30 mouse cellular contexts compared by ENCODE assay signal in genomic region chr1:94904982-94905507, GRCm38 (mm10).
"Had no signal": no experiment of that assay in that cellular context is flagged by ENCODE, and none has a peak within 500 bp of the region (broad histone marks: within the 10 kb centered on the region; RNA-seq: fewer than 3 reads in every experiment).

No protein-coding gene starts in this region.

- ATAC-seq: liver, embryonic 12.5 days; liver, postnatal 0 days; lung, postnatal 0 days; midbrain, embryonic 13.5 days; midbrain, embryonic 15.5 days; midbrain, embryonic 16.5 days had no signal

- H3K4me1 ChIP-seq: limb, embryonic 10.5 days; limb, embryonic 12.5 days; limb, embryonic 13.5 days; limb, embryonic 15.5 days; liver, embryonic 12.5 days; liver, embryonic 13.5 days; liver, embryonic 15.5 days; lung, embryonic 15.5 days; megakaryocyte, embryonic 14.5 days; midbrain, embryonic 10.5 days; midbrain, embryonic 12.5 days; midbrain, embryonic 13.5 days; midbrain, embryonic 15.5 days had no signal

- DNase-seq: left cerebral cortex, postnatal 4 days; liver, embryonic 13.5 days; liver, postnatal 0 days; lung, adult 18-20 months; lung, adult 2 months; lung, embryonic 14.5 days; lung, postnatal 10 days; lung, postnatal 14 days; lung, postnatal 36 days; lung, postnatal 4 days; midbrain, embryonic 14.5 days had no signal

- H3K36me3 ChIP-seq: limb, embryonic 10.5 days; limb, embryonic 12.5 days; limb, embryonic 13.5 days; limb, embryonic 15.5 days; liver, embryonic 12.5 days; liver, embryonic 13.5 days; liver, embryonic 15.5 days; lung, embryonic 15.5 days; midbrain, embryonic 10.5 days; midbrain, embryonic 12.5 days; midbrain, embryonic 13.5 days; midbrain, embryonic 15.5 days had no signal

- H3K4me2 ChIP-seq: limb, embryonic 12.5 days; limb, embryonic 13.5 days; limb, embryonic 15.5 days; liver, embryonic 11.5 days; liver, embryonic 12.5 days; liver, embryonic 13.5 days; liver, embryonic 15.5 days; lung, embryonic 14.5 days; lung, embryonic 15.5 days; midbrain, embryonic 11.5 days; midbrain, embryonic 12.5 days; midbrain, embryonic 13.5 days; midbrain, embryonic 15.5 days had no signal

- H3K27ac ChIP-seq: limb, embryonic 10.5 days; limb, embryonic 12.5 days; limb, embryonic 13.5 days; limb, embryonic 15.5 days; liver, embryonic 12.5 days; liver, embryonic 13.5 days; liver, embryonic 14.5 days; liver, embryonic 15.5 days; lung, embryonic 15.5 days; macrophage; midbrain, embryonic 10.5 days; midbrain, embryonic 12.5 days; midbrain, embryonic 13.5 days; midbrain, embryonic 15.5 days had no signal

- H3K9ac ChIP-seq: limb, embryonic 12.5 days; limb, embryonic 13.5 days; limb, embryonic 15.5 days; liver, embryonic 12.5 days; liver, embryonic 13.5 days; liver, embryonic 14.5 days; liver, embryonic 15.5 days; liver, postnatal 0 days; lung, embryonic 14.5 days; lung, embryonic 15.5 days; midbrain, embryonic 12.5 days; midbrain, embryonic 13.5 days; midbrain, embryonic 15.5 days had no signal

- H3K27me3 ChIP-seq: limb, embryonic 12.5 days; limb, embryonic 13.5 days; limb, embryonic 15.5 days; liver, embryonic 12.5 days; liver, embryonic 13.5 days; liver, embryonic 15.5 days; lung, embryonic 15.5 days; megakaryocyte, embryonic 14.5 days; midbrain, embryonic 12.5 days; midbrain, embryonic 13.5 days; midbrain, embryonic 15.5 days had no signal

- H3K4me3 ChIP-seq: limb, embryonic 10.5 days; limb, embryonic 12.5 days; limb, embryonic 13.5 days; limb, embryonic 15.5 days; liver, embryonic 12.5 days; liver, embryonic 13.5 days; liver, embryonic 15.5 days; lung, embryonic 15.5 days; megakaryocyte, embryonic 14.5 days; midbrain, embryonic 10.5 days; midbrain, embryonic 12.5 days; midbrain, embryonic 13.5 days; midbrain, embryonic 15.5 days; myocyte had no signal

- H3K9me3 ChIP-seq: limb, embryonic 10.5 days; limb, embryonic 12.5 days; limb, embryonic 13.5 days; limb, embryonic 15.5 days; liver, embryonic 12.5 days; liver, embryonic 13.5 days; liver, embryonic 15.5 days; lung, embryonic 15.5 days; megakaryocyte, embryonic 14.5 days; midbrain, embryonic 10.5 days; midbrain, embryonic 12.5 days; midbrain, embryonic 13.5 days; midbrain, embryonic 15.5 days had no signal
